Mouse (Mus musculus) lung, postnatal 0 days (tissue): Measurements from ENCODE around the gene Plekhm1. TPM values are rescaled to one million over a fixed set of nuclear protein-coding genes. Genes with fewer than 3 reads are reported as not detected.
"Not testable (repeated sequence)": the region's sequence is repeated elsewhere in the genome, so short reads cannot be mapped to it uniquely, and the experiment has no call there.

Experiments
- ATAC-seq: fragments of 200-750 bp; cut with Nextera tagmentation; 2 replicates; pipeline ENCODE4 v1.8.0; 2017; ENCODE audit warnings: moderate library complexity
- DNase-seq: peaks from one replicate; pipeline ENCODE4 v3.0.0-alpha.2; 2016; ENCODE audit warnings: low spot score
- H3K27ac ChIP-seq: fragments of 300-500 bp; sonication (generic); 2 replicates; pipeline ENCODE4 v1.5.1; 2014; ENCODE audit warnings: antibody characterized with exemption, mild to moderate bottlenecking, low read length, mixed read lengths
- H3K27me3 ChIP-seq: fragments of 300-500 bp; sonication (generic); replicated peaks from 2 replicates; pipeline ENCODE4 v1.6.1; 2014; ENCODE audit warnings: low read length, mixed read lengths; ENCODE audit not compliant: insufficient read depth
- H3K36me3 ChIP-seq: fragments of 300-500 bp; sonication (generic); 2 replicates; pipeline ENCODE4 v1.6.1; 2014; ENCODE audit warnings: low read length, mixed read lengths; ENCODE audit not compliant: insufficient read depth
- H3K4me1 ChIP-seq: fragments of 300-500 bp; sonication (generic); 2 replicates; pipeline ENCODE4 v1.6.1; 2014; ENCODE audit warnings: antibody characterized with exemption, low read depth, low read length, mixed read lengths; ENCODE audit not compliant: insufficient read depth
- H3K4me2 ChIP-seq: fragments of 300-500 bp; sonication (generic); replicated peaks from 2 replicates; pipeline ENCODE4 v1.6.1; 2014; ENCODE audit warnings: low read depth, mild to moderate bottlenecking, low read length, moderate library complexity, mixed read lengths
- H3K4me3 ChIP-seq: fragments of 300-500 bp; sonication (generic); 2 replicates; pipeline ENCODE4 v1.5.1; 2014; ENCODE audit warnings: low read depth, low read length
- H3K9ac ChIP-seq: fragments of 300-500 bp; sonication (generic); replicated peaks from 2 replicates; pipeline ENCODE4 v1.6.1; 2014; ENCODE audit warnings: low read depth, mild to moderate bottlenecking
- H3K9me3 ChIP-seq: fragments of 300-500 bp; sonication (generic); 2 replicates; pipeline ENCODE4 v1.6.1; 2016; ENCODE audit warnings: low read length, mixed read lengths
- CTCF ChIP-seq: IDR thresholded peaks from 2 replicates; pipeline ENCODE4 v1.5.1; 2016; ENCODE audit warnings: antibody characterized with exemption, mild to moderate bottlenecking
- EP300 ChIP-seq: IDR thresholded peaks from 2 replicates; pipeline ENCODE4 v1.6.1; 2016; ENCODE audit warnings: antibody characterized with exemption, mild to moderate bottlenecking, control low read depth
- WGBS: fragments of 180-500 bp; shearing (Covaris S2); extraction: QIAGEN DNeasy Blood & Tissue Kit; methylation state at CpG from one replicate; pipeline ENCODE4 v1.1.7; 2014; 5-methylcytosine and 5-hydroxymethylcytosine counted together
- polyA plus RNA-seq: library from polyadenylated mRNA; unstranded; fragments of >200 nt; fragmentation: Nextera tagmentation; extraction: Ambion mirVana; gene quantifications from 2 replicates; pipeline ENCODE4 v1.2.1, GENCODE M21; 2015

Gene Plekhm1
- polyA plus RNA-seq, 1 experiment from 2014 or later: 8.1 TPM

GRCm38 (mm10) chr11:103419667-103420066 lies 7.2 kb upstream of the Plekhm1 start:
- 83% methylated on average over 13 of the region's 13 CpGs for WGBS
- H3K4me1 ChIP-seq: no peaks in the 10 kb centered on the region
- no peak overlapping the region for H3K9ac ChIP-seq
- no peaks in the 10 kb centered on the region for H3K9me3 ChIP-seq
- H3K36me3 ChIP-seq: no peaks in the 10 kb centered on the region
- no peak overlapping the region for H3K4me3 ChIP-seq
- no peak overlapping the region for H3K27ac ChIP-seq
- H3K27me3 ChIP-seq: no peaks in the 10 kb centered on the region
- DNase-seq (no peak), ATAC-seq (no peak)
- H3K4me2 ChIP-seq: no peak overlapping the region
- TF ChIP-seq EP300 (no peak), CTCF (no peak)

GRCm38 (mm10) chr11:103419226-103419625 lies 6.7 kb upstream of the Plekhm1 start:
- no peak overlapping the region for H3K27ac ChIP-seq
- no peaks in the 10 kb centered on the region for H3K36me3 ChIP-seq
- ATAC-seq (peak; percentile 17), DNase-seq (peak; percentile 10)
- no peak for TF ChIP-seq CTCF
- TF ChIP-seq EP300: no peak
- H3K27me3 ChIP-seq: no peaks in the 10 kb centered on the region
- H3K4me1 ChIP-seq: no peaks in the 10 kb centered on the region
- H3K9me3 ChIP-seq: no peaks in the 10 kb centered on the region
- H3K4me2 ChIP-seq: no peak overlapping the region
- H3K4me3 ChIP-seq: no peak overlapping the region
- 52% methylated on average over 5 of the region's 5 CpGs for WGBS
- no peak overlapping the region for H3K9ac ChIP-seq

- 76% methylated on average over 1 of the region's 1 CpGs for WGBS
- no peak for DNase-seq
- ATAC-seq: no peak
- Histone ChIP-seq H3K4me3 (no peak overlapping the region), H3K9me3 (no peaks in the 10 kb centered on the region), H3K4me2 (0 out of 2 replicates have a peak overlapping the region, but pooled peaks have one; percentile 83), H3K27me3 (no peaks in the 10 kb centered on the region), H3K36me3 (no peaks in the 10 kb centered on the region), H3K9ac (no peak overlapping the region), H3K4me1 (peaks cover 6% of the 10 kb centered on the region; the same call in 1 of the 2 replicates), H3K27ac (no peak overlapping the region)
- TF ChIP-seq CTCF (no peak), EP300 (no peak)
Measured at GRCm38 (mm10) chr11:103413516-103413915, 1.0 kb upstream of the Plekhm1 start.

GRCm38 (mm10) chr11:103412950-103413423 lies 500 bp upstream of the Plekhm1 start:
- ATAC-seq (peak; percentile 69), DNase-seq (peak; percentile 69)
- Histone ChIP-seq H3K27me3 (no peaks in the 10 kb centered on the region), H3K4me3 (peak overlapping the region; percentile 93), H3K36me3 (no peaks in the 10 kb centered on the region), H3K4me1 (peaks cover 6% of the 10 kb centered on the region; the same call in 1 of the 2 replicates), H3K9me3 (no peaks in the 10 kb centered on the region), H3K27ac (peak overlapping the region; percentile 65), H3K4me2 (peak overlapping the region; percentile 83), H3K9ac (0 out of 2 replicates have a peak overlapping the region, but pooled peaks have one; percentile 30)
- WGBS: 2% methylated on average over 14 of the region's 14 CpGs
- no peak for TF ChIP-seq CTCF
- no peak for TF ChIP-seq EP300

- Histone ChIP-seq H3K27ac (no peak overlapping the region), H3K4me2 (peak overlapping the region; percentile 83), H3K36me3 (no peaks in the 10 kb centered on the region), H3K4me3 (peak overlapping the region; percentile 93; the same call in 1 of the 2 replicates), H3K4me1 (peaks cover 6% of the 10 kb centered on the region; the same call in 1 of the 2 replicates), H3K27me3 (no peaks in the 10 kb centered on the region), H3K9ac (no peak overlapping the region), H3K9me3 (no peaks in the 10 kb centered on the region)
- WGBS: 65% methylated on average over 1 of the region's 1 CpGs
- DNase-seq (peak; percentile 26), ATAC-seq (no peak)
- peak; percentile 16; the same call in 1 of the 2 replicates for TF ChIP-seq CTCF
- TF ChIP-seq EP300: no peak
Measured at GRCm38 (mm10) chr11:103411301-103411700, 1.2 kb downstream of the Plekhm1 start.

- H3K4me3 ChIP-seq: no peak overlapping the region
- ATAC-seq: no peak
- H3K4me2 ChIP-seq: no peak overlapping the region
- no peaks in the 10 kb centered on the region for H3K27me3 ChIP-seq
- TF ChIP-seq EP300: no peak
- TF ChIP-seq CTCF: no peak
- H3K4me1 ChIP-seq: peaks cover 10% of the 10 kb centered on the region; the same call in 1 of the 2 replicates
- H3K36me3 ChIP-seq: no peaks in the 10 kb centered on the region
- no peaks in the 10 kb centered on the region for H3K9me3 ChIP-seq
- no peak overlapping the region for H3K9ac ChIP-seq
- DNase-seq: no peak
- WGBS: 84% methylated on average over 13 of the region's 13 CpGs
- no peak overlapping the region for H3K27ac ChIP-seq
Measured at GRCm38 (mm10) chr11:103408880-103409279, 3.6 kb downstream of the Plekhm1 start.

- H3K36me3 ChIP-seq, H3K9ac ChIP-seq, H3K4me1 ChIP-seq, H3K4me3 ChIP-seq, H3K4me2 ChIP-seq, H3K27ac ChIP-seq, ATAC-seq, H3K27me3 ChIP-seq, H3K9me3 ChIP-seq: not testable (repeated sequence)
- peak; percentile 25 for DNase-seq
- 51% methylated on average over 5 of the region's 5 CpGs for WGBS
Measured at GRCm38 (mm10) chr11:103407136-103407535, 5.4 kb downstream of the Plekhm1 start.
